Mouse (Mus musculus): Measurements from ENCODE around the gene Grem2.

Gene Grem2

DNA sequence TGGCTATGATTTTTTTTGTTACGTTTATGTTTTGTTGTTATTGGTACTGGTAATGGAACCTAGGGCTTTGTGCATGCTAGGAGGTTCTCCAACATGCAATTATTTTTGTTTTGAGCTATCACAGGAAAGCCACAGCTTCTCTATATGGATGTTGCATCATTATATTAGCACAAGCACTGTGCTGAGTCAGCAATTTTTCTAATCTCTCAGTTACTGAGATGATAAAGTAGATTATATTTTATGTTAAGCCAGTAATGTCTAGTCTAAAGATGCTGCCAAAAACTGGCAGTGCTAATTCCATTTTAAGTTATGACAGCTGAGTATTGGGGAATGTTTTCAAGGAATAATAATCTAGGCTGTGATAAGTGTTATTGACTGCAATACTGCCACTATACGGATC is 133.0 kb downstream of the Grem2 start:
- DNase-seq (ENCODE audit: extremely low spot score, low read depth, low spot score), result no peak

Data from hindlimb bud, embryonic 11.5 days (tissue).